Mouse (Mus musculus) yolk sac, embryonic 10.5 days (tissue): Measurements from ENCODE around the gene Lmnb2.

Experiments used
- DNase-seq: peaks from one replicate; pipeline ENCODE4 v3.0.0-alpha.2; 2017; ENCODE audit warnings: low spot score

Lmnb2 gene

GRCm38 (mm10) chr10:80946684-80947437 is 28.8 kb upstream of the Lmnb2 start:
- DNase-seq = no peak

GRCm38 (mm10) chr10:80944231-80944630 is 26.2 kb upstream of the Lmnb2 start:
- no peak for DNase-seq

GRCm38 (mm10) chr10:80943701-80944100 is 25.7 kb upstream of the Lmnb2 start:
- DNase-seq = no peak

- DNase-seq = no peak
Observed at GRCm38 (mm10) chr10:80942919-80943318, 24.9 kb upstream of the Lmnb2 start.

- no peak for DNase-seq
Observed at GRCm38 (mm10) chr10:80940988-80941347, 22.9 kb upstream of the Lmnb2 start.

- peak; percentile 76 for DNase-seq
Observed at GRCm38 (mm10) chr10:80940320-80940987, 22.4 kb upstream of the Lmnb2 start.

- DNase-seq = peak; percentile 70
Observed at GRCm38 (mm10) chr10:80939671-80940070, 21.6 kb upstream of the Lmnb2 start.

GRCm38 (mm10) chr10:80938831-80939550 is 20.9 kb upstream of the Lmnb2 start:
- DNase-seq = no peak

- DNase-seq = no peak
Observed at GRCm38 (mm10) chr10:80937646-80938045, 19.6 kb upstream of the Lmnb2 start.

- DNase-seq = no peak
Observed at GRCm38 (mm10) chr10:80936810-80937164, 18.7 kb upstream of the Lmnb2 start.

- no peak for DNase-seq
Observed at GRCm38 (mm10) chr10:80936135-80936809, 18.2 kb upstream of the Lmnb2 start.

- DNase-seq = no peak
Observed at GRCm38 (mm10) chr10:80935698-80936097, 17.7 kb upstream of the Lmnb2 start.

- DNase-seq = no peak
Observed at GRCm38 (mm10) chr10:80935241-80935640, 17.2 kb upstream of the Lmnb2 start.

- no peak for DNase-seq
Observed at GRCm38 (mm10) chr10:80934136-80934985, 16.3 kb upstream of the Lmnb2 start.

GRCm38 (mm10) chr10:80933421-80933979 is 15.5 kb upstream of the Lmnb2 start:
- peak; percentile 74 for DNase-seq

GRCm38 (mm10) chr10:80932700-80933420 is 14.8 kb upstream of the Lmnb2 start:
- DNase-seq = no peak

- peak; percentile 44 for DNase-seq
Observed at GRCm38 (mm10) chr10:80932206-80932605, 14.2 kb upstream of the Lmnb2 start.

GRCm38 (mm10) chr10:80931695-80932094 is 13.7 kb upstream of the Lmnb2 start:
- no peak for DNase-seq

- DNase-seq = no peak
Observed at GRCm38 (mm10) chr10:80931153-80931671, 13.2 kb upstream of the Lmnb2 start.
